In the genomic region with DNA sequence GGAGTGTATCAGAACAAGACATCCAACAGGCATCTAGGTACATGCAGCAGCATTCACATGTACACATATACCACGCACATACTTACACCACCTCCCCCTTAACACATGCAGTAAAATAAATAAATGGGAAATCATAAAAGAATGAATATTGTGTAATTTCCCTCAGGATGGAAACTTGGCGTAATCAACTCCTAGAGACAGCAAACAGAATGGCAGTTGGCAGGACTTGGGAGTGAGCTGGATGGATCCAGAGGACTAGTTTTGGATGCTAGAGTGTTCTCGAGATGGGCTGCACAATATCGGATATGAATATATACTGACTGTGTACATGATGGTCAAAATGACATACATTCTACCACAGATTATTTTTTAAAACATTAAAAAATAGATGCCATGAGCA, we compare ENCODE assay signal across 25 mouse cellular contexts.
DNase-seq lines count a peak whose midpoint lies in the region; ATAC-seq and TF ChIP-seq lines count a peak whose summit lies in the region.
"Had no signal": no experiment of that assay in that cellular context is flagged by ENCODE, and none has a peak within 500 bp of the region (broad histone marks: within the 10 kb centered on the region; RNA-seq: fewer than 3 reads in every experiment).

No protein-coding gene starts in this region.

- no peaks in the 10 kb centered on the region for H3K4me1 ChIP-seq in lung, embryonic 14.5 days (ENCODE audit: insufficient read depth)
- H3K4me1 ChIP-seq in lung, adult 2 months (ENCODE audit: control insufficient read depth, insufficient read depth, low read length), result peaks cover 22% of the 10 kb centered on the region
- H3K4me1 ChIP-seq: forebrain, embryonic 10.5 days; limb, embryonic 13.5 days; neural tube, embryonic 12.5 days had no signal

- intact Hi-C loops in gastrocnemius, adult 2 months (cut with DNase I), result no loop called here

- peak; percentile 59 for DNase-seq in gastrocnemius, adult 2 months
- no peak for DNase-seq in gastrocnemius, adult 8-10 months (ENCODE audit: low spot score in 2 of 2)
- DNase-seq in lung, embryonic 14.5 days, result peak; percentile 56
- no peak for DNase-seq in lung, adult 2 months
- DNase-seq in adipocyte (ENCODE audit: low spot score), result peak; percentile 67
- DNase-seq in lung, postnatal 14 days, result peak; percentile 33
- no peak for DNase-seq in right cerebral cortex, adult 2 months (ENCODE audit: low spot score in 2 of 2)
- DNase-seq: adrenal gland, adult 2 months; cerebellum, adult 11 months; cerebellum, adult 9-11 months; forebrain, postnatal 0 days; kidney, postnatal 25 days; layer of hippocampus, postnatal 36 days; midbrain, embryonic 14.5 days; thymus, adult 18-20 months; thymus, postnatal 36 days had no signal

- WGBS in lung, embryonic 14.5 days, result 63% methylated on average over 4 of the region's 4 CpGs
- 66% methylated on average over 4 of the region's 4 CpGs for WGBS in lung, adult 2 months

- no peaks in the 10 kb centered on the region for H3K27me3 ChIP-seq in lung, embryonic 14.5 days (ENCODE audit: insufficient read depth, low read length)
- H3K27me3 ChIP-seq: limb, embryonic 13.5 days; liver, embryonic 12.5 days; neural tube, embryonic 12.5 days; Patski had no signal

- no peak for ATAC-seq in lung, embryonic 14.5 days (ENCODE audit: insufficient read depth)
- no peak for ATAC-seq in megakaryocyte-erythroid progenitor cell, adult 5-6 weeks (replicated peaks; ENCODE audit: low FRiP score, low TSS enrichment, poor library complexity, severe bottlenecking)
- ATAC-seq: forebrain, postnatal 0 days; hindbrain, postnatal 0 days; liver, embryonic 12.5 days; Patski had no signal

- H3K27ac ChIP-seq in gastrocnemius, adult 2 months, result peak overlapping the region; percentile 82
- H3K27ac ChIP-seq in lung, embryonic 14.5 days (ENCODE audit: low read depth), result no peak overlapping the region; the same call in 1 of the 2 replicates
- H3K27ac ChIP-seq: forebrain, embryonic 10.5 days; heart, embryonic 10.5 days; hindbrain, postnatal 0 days; limb, embryonic 13.5 days; liver, embryonic 12.5 days; neural tube, embryonic 12.5 days had no signal

- no peak overlapping the region for H3K4me2 ChIP-seq in lung, embryonic 14.5 days
- H3K4me2 ChIP-seq: limb, embryonic 13.5 days; liver, embryonic 12.5 days; neural tube, embryonic 12.5 days had no signal

- H3K9me3 ChIP-seq in lung, embryonic 14.5 days (ENCODE audit: low read depth, low read length), result no peaks in the 10 kb centered on the region
- H3K9me3 ChIP-seq: forebrain, embryonic 10.5 days; heart, embryonic 10.5 days; limb, embryonic 13.5 days; liver, embryonic 12.5 days; neural tube, embryonic 12.5 days had no signal

- no peak overlapping the region for H3K4me3 ChIP-seq in gastrocnemius, adult 2 months
- no peak overlapping the region for H3K4me3 ChIP-seq in lung, embryonic 14.5 days (ENCODE audit: low read depth, low read length)
- H3K4me3 ChIP-seq in lung, adult 2 months (replicated peaks; ENCODE audit: extremely low read depth, low read depth, low read length), result no peak overlapping the region
- H3K4me3 ChIP-seq: forebrain, embryonic 10.5 days; heart, embryonic 10.5 days; limb, embryonic 13.5 days; liver, embryonic 12.5 days; megakaryocyte, embryonic 14.5 days; neural tube, embryonic 12.5 days had no signal

- no peaks in the 10 kb centered on the region for H3K36me3 ChIP-seq in lung, embryonic 14.5 days (ENCODE audit: insufficient read depth)
- H3K36me3 ChIP-seq: forebrain, embryonic 10.5 days; heart, embryonic 10.5 days; limb, embryonic 13.5 days; liver, embryonic 12.5 days; neural tube, embryonic 12.5 days had no signal

- H3K9ac ChIP-seq in lung, embryonic 14.5 days, result no peak overlapping the region
- H3K9ac ChIP-seq: forebrain, postnatal 0 days; limb, embryonic 13.5 days; liver, embryonic 12.5 days; neural tube, embryonic 12.5 days had no signal

- TF ChIP-seq CTCF in gastrocnemius, adult 2 months (IDR thresholded peaks at IDR 0.05), result no peak
- TF ChIP-seq CTCF in lung, embryonic 14.5 days (IDR thresholded peaks at IDR 0.05; ENCODE audit: low read depth), result no peak
- no peak for TF ChIP-seq CTCF in lung, adult 2 months (IDR thresholded peaks at IDR 0.05; ENCODE audit: insufficient read depth, low read length)

- no peak for TF ChIP-seq POLR2A in lung, adult 2 months (IDR thresholded peaks at IDR 0.05; ENCODE audit: borderline replicate concordance, extremely low read depth, low read depth, low read length)

Comparison
In these comparisons a context has a peak if more than half of its experiments do, and no peak if none do; other contexts are left out.
1. DNase-seq: peak in gastrocnemius, adult 2 months (single experiment), lung, embryonic 14.5 days (single experiment), adipocyte (single experiment) and lung, postnatal 14 days (single experiment); none in gastrocnemius, adult 8-10 months (0 of 2), lung, adult 2 months (single experiment) and right cerebral cortex, adult 2 months (0 of 2).